Mouse (Mus musculus) limb, embryonic 14.5 days (tissue): ENCODE results near the gene Slc11a1. TPM values are rescaled to one million over a fixed set of nuclear protein-coding genes. Genes with fewer than 3 reads are reported as not detected.

ENCODE experiments used
- ATAC-seq: fragments of 200-750 bp; cut with Nextera tagmentation; 2 replicates; pipeline ENCODE4 v1.8.0; 2017; ENCODE audit warnings: low read depth, moderate number of reproducible peaks, moderate TSS enrichment; ENCODE audit not compliant: low FRiP score
- DNase-seq: peaks from one replicate; pipeline ENCODE4 v3.0.0-alpha.2; 2015; ENCODE audit warnings: low spot score
- H3K27ac ChIP-seq: fragments of 300-500 bp; sonication (generic); replicated peaks from 2 replicates; pipeline ENCODE4 v1.5.1; 2014; ENCODE audit warnings: low read depth, mild to moderate bottlenecking, low read length, moderate library complexity, mixed read lengths
- H3K27me3 ChIP-seq: fragments of 300-500 bp; sonication (generic); 2 replicates; pipeline ENCODE4 v1.6.1; 2014; ENCODE audit warnings: low read length, mixed read lengths; ENCODE audit not compliant: control insufficient read depth, insufficient read depth
- H3K36me3 ChIP-seq: fragments of 300-500 bp; sonication (generic); 2 replicates; pipeline ENCODE4 v1.6.1; 2014; ENCODE audit warnings: mild to moderate bottlenecking, low read length, moderate library complexity, mixed read lengths; ENCODE audit not compliant: control insufficient read depth, insufficient read depth
- H3K4me1 ChIP-seq: fragments of 300-500 bp; sonication (generic); 2 replicates; pipeline ENCODE4 v1.6.1; 2014; ENCODE audit warnings: antibody characterized with exemption, low read length, mixed read lengths; ENCODE audit not compliant: control insufficient read depth, insufficient read depth
- H3K4me2 ChIP-seq: fragments of 300-500 bp; sonication (generic); replicated peaks from 2 replicates; pipeline ENCODE4 v1.6.1; 2014; ENCODE audit warnings: low read depth, mild to moderate bottlenecking, low read length, moderate library complexity; ENCODE audit not compliant: severe bottlenecking
- H3K4me3 ChIP-seq: fragments of 300-500 bp; sonication (generic); replicated peaks from 2 replicates; pipeline ENCODE4 v1.5.1; 2014; ENCODE audit warnings: low read length
- H3K9ac ChIP-seq: fragments of 300-500 bp; sonication (generic); 2 replicates; pipeline ENCODE4 v1.6.1; 2014; ENCODE audit warnings: mild to moderate bottlenecking, low read depth, low read length, moderate library complexity; ENCODE audit not compliant: severe bottlenecking
- H3K9me3 ChIP-seq: fragments of 300-500 bp; sonication (generic); 2 replicates; pipeline ENCODE4 v1.6.1; 2016; ENCODE audit warnings: low read length; ENCODE audit not compliant: control insufficient read depth
- POLR2A ChIP-seq: fragments of 200-500 bp; IDR thresholded peaks from 2 replicates; pipeline ENCODE4 v1.8.0; 2012; ENCODE audit warnings: inconsistent platforms, mild to moderate bottlenecking, moderate library complexity, borderline replicate concordance; ENCODE audit not compliant: insufficient read depth, insufficient read length; ENCODE audit errors: extremely low read depth
- WGBS: fragments of 180-500 bp; shearing (Covaris S2); extraction: QIAGEN DNeasy Blood & Tissue Kit; methylation state at CpG from one replicate; pipeline ENCODE4 v1.1.7; 2014; 5-methylcytosine and 5-hydroxymethylcytosine counted together
- polyA plus RNA-seq, 2 experiments: library from polyadenylated mRNA; depleted of rRNA in 1 of 2; stranded (reverse) in 1 of 2; unstranded in 1 of 2; fragments of >200 nt; fragmentation: Nextera tagmentation in 1 of 2; extraction: Ambion mirVana in 1 of 2; gene quantifications; 2 replicates each; pipeline versions ENCODE4 v1.2.1 to v1.2.3; 2012 to 2014

Gene Slc11a1
- polyA plus RNA-seq, 2 experiments: 3.2 to 8.0 TPM

DNA sequence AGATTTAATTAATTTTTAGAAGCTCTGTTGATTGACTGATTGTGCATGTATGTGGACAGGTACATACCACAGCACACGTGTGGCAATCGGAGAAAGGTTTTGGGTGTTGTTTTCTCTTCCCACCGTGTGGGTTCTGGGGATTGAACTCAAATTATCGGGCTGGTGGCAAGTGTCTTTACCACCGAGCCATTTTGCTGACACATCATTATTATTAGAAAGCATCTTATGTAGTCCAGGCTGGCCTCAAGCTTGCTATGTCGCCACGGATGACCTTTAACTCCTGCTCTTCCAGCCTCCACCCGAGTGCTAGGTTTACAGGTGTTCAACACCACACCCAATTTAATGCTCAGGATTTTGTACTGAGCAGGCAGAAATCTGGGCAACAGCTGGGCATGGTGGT is 37.7 kb downstream of the Slc11a1 start:
- H3K36me3 ChIP-seq: no peaks in the 10 kb centered on the region
- 80% methylated on average over 8 of the region's 8 CpGs for WGBS
- H3K4me2 ChIP-seq: no peak overlapping the region
- no peak for TF ChIP-seq POLR2A
- ATAC-seq: no peak
- H3K9ac ChIP-seq: no peak overlapping the region
- no peaks in the 10 kb centered on the region for H3K4me1 ChIP-seq
- H3K9me3 ChIP-seq: no peaks in the 10 kb centered on the region
- no peak overlapping the region for H3K4me3 ChIP-seq
- no peak overlapping the region for H3K27ac ChIP-seq
- no peak for DNase-seq
- no peaks in the 10 kb centered on the region for H3K27me3 ChIP-seq

DNA sequence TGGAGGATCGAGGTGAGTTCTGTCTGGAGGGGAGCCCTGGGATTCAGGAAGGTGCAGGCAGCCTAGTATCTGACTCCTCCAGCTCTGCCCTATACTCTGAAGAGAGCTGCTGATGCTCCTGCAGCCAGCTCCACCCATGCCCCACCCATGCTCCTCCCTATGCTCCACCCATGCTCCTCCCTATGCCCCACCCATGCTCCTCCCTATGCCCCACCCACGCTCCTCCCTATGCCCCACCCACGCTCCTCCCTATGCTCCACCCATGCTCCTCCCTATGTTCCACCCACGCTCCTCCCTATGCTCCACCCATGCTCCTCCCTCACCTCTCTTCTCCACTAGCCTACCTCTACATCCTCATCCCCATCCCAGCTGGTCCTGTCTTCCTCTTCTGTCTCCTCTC is 40.1 kb downstream of the Slc11a1 start:
- Histone ChIP-seq H3K4me1 (no peaks in the 10 kb centered on the region), H3K27me3 (no peaks in the 10 kb centered on the region), H3K36me3 (no peaks in the 10 kb centered on the region), H3K9me3 (no peaks in the 10 kb centered on the region), H3K4me2 (no peak overlapping the region), H3K4me3 (no peak overlapping the region), H3K9ac (no peak overlapping the region), H3K27ac (no peak overlapping the region)
- 45% methylated on average over 4 of the region's 4 CpGs for WGBS
- no peak for DNase-seq
- ATAC-seq: no peak
- no peak for TF ChIP-seq POLR2A

DNA sequence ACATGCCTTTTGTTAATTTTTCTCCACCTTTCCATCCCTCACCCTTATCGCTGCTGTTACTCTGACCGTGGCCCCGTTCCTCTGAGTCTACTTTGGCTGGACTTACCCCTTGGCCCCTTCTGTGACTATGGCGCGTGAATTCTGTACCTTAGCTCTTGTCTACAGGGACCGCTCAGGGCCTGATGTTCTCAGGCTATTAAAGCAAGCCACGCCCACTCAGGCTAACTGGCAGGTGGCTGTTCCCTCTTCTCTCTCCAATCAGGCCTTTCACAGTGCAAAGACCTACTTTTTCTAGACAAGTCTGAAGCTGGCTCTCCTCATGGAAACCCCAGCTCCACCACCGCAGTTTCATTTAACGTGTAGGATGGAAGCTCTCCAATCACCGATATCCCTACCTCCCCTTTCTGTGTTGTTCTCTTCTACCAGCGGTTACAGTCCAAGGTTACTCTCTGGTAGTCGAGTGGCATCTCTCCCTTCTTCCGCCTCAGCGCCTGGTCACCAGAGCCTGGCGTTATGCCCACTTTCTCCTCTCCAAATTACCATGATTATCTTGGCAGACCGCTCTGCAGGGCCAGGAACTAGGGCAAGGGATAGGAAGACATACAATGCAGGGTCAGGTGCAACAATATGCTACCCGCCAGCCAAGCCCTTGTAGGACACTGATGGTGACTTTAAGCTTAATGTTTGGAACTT is 43.9 kb downstream of the Slc11a1 start:
- no peaks in the 10 kb centered on the region for H3K4me1 ChIP-seq
- DNase-seq (no peak), ATAC-seq (no peak)
- H3K27ac ChIP-seq: no peak overlapping the region
- no peak for TF ChIP-seq POLR2A
- H3K4me2 ChIP-seq: no peak overlapping the region
- no peaks in the 10 kb centered on the region for H3K27me3 ChIP-seq
- no peaks in the 10 kb centered on the region for H3K36me3 ChIP-seq
- no peak overlapping the region for H3K9ac ChIP-seq
- no peaks in the 10 kb centered on the region for H3K9me3 ChIP-seq
- H3K4me3 ChIP-seq: no peak overlapping the region
- 67% methylated on average over 17 of the region's 17 CpGs for WGBS

DNA sequence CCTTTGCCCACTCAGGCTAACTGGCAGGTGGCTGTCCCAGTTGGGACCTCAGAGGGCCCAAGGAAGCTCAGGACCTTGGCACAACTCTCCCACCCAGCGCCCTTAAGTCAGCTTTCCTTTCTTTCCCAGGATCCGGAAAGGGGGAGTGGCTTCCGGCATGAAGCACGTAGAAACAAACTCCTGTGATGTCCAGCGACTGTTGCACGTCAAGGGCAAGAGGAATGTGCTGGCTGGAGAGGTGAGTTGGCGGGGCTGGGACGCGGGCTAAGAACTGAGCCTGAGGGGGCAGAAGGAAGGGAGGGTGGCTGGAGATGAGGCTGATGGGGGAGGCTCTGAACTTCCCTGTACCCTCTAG is 44.4 kb downstream of the Slc11a1 start:
- Histone ChIP-seq H3K36me3 (no peaks in the 10 kb centered on the region), H3K27me3 (no peaks in the 10 kb centered on the region), H3K4me2 (no peak overlapping the region), H3K4me1 (no peaks in the 10 kb centered on the region), H3K4me3 (no peak overlapping the region), H3K9me3 (no peaks in the 10 kb centered on the region), H3K9ac (no peak overlapping the region), H3K27ac (no peak overlapping the region)
- no peak for ATAC-seq
- no peak for DNase-seq
- 56% methylated on average over 9 of the region's 9 CpGs for WGBS
- TF ChIP-seq POLR2A: no peak

DNA sequence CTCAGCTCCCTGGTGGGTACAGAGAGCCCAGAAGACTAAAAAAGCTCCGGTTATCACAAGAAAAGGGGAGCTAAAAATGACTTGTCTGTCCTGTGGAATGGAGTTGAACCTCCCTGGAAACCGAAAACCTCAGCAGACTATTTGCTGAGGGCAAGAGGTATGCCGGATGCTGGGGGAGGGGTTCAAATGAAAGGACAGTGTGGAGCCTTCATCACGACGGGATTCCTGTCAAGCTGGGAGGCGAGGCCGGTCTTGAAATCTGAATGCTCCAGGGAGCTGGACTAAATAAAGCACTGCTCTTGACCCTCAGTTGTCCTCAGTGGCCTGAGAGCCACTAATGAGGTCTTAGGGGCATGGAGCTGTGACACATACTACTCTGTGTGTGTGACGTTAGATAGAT is 48.2 kb downstream of the Slc11a1 start:
- DNase-seq (no peak), ATAC-seq (no peak)
- no peak for TF ChIP-seq POLR2A
- H3K9me3 ChIP-seq: no peaks in the 10 kb centered on the region
- 43% methylated on average over 8 of the region's 8 CpGs for WGBS
- H3K4me3 ChIP-seq: no peak overlapping the region
- no peaks in the 10 kb centered on the region for H3K36me3 ChIP-seq
- H3K4me1 ChIP-seq: no peaks in the 10 kb centered on the region
- no peaks in the 10 kb centered on the region for H3K27me3 ChIP-seq
- H3K27ac ChIP-seq: no peak overlapping the region
- H3K9ac ChIP-seq: no peak overlapping the region
- H3K4me2 ChIP-seq: no peak overlapping the region

DNA sequence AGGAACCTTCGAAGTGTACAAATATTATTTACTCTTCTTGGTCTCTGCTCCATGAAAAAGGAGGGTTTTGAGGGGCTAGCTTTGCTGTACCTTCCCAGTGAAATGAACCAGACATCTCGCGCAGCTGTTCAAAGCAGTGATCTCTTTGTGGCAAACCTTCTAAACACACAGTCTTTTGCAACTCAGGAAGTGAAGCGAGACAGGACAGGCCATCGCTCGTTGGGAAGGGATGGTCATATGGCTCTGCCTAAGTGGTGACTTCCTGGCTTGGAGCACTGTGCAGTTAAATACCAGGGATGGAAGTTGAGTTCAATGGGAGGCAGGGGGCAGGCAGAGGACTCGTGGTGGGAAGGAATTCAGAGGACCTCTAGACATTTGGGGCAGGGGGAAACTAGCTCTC is 50.9 kb downstream of the Slc11a1 start:
- Histone ChIP-seq H3K4me2 (no peak overlapping the region), H3K36me3 (no peaks in the 10 kb centered on the region), H3K9me3 (no peaks in the 10 kb centered on the region), H3K27me3 (no peaks in the 10 kb centered on the region), H3K4me3 (no peak overlapping the region), H3K27ac (no peak overlapping the region), H3K4me1 (no peaks in the 10 kb centered on the region), H3K9ac (no peak overlapping the region)
- DNase-seq (no peak), ATAC-seq (no peak)
- no peak for TF ChIP-seq POLR2A
- 68% methylated on average over 7 of the region's 7 CpGs for WGBS
